In the genomic region with DNA sequence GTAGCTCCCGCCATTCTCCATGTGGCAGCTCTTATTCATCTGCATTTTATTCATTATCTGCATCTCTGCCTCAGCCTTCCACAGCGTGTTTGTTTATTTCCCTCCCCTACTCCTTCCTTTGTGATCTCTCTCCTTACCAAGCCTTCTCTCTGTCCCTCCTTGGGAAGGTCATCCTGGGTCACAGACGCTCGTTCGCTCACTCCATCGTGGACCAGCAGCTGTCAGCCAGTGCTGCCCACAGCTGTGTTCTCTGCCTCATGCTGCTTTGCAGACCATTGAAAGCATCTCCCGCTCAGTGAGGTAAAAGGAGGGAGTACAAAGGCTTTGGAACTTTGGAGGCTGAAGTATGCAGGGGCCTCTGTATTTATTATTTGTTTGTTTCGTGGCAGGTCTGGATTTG, we compare ENCODE assay signal across 24 mouse cellular contexts. TPM values are rescaled to one million over a fixed set of nuclear protein-coding genes. Genes with fewer than 3 reads are reported as not detected.
DNase-seq lines count a peak whose midpoint lies in the region; ATAC-seq lines count a peak whose summit lies in the region.
"Had no signal": no experiment of that assay in that cellular context is flagged by ENCODE, and none has a peak within 500 bp of the region (broad histone marks: within the 10 kb centered on the region; RNA-seq: fewer than 3 reads in every experiment).

No protein-coding gene starts in this region.

- H3K4me3 ChIP-seq in hindbrain, embryonic 11.5 days (ENCODE audit: low read depth, low read length): no peak overlapping the region
- H3K4me3 ChIP-seq in hindbrain, embryonic 16.5 days (ENCODE audit: low read length): no peak overlapping the region
- no peak overlapping the region for H3K4me3 ChIP-seq in midbrain, embryonic 12.5 days
- no peak overlapping the region for H3K4me3 ChIP-seq in midbrain, embryonic 14.5 days (replicated peaks; ENCODE audit: low read depth, low read length)
- H3K4me3 ChIP-seq: heart, adult 2 months; heart, embryonic 15.5 days; liver, embryonic 12.5 days; neural tube, embryonic 13.5 days had no signal

- peak; percentile 53; the same call in 1 of the 2 replicates for ATAC-seq in hindbrain, embryonic 11.5 days (ENCODE audit: low FRiP score)
- no peak for ATAC-seq in hindbrain, embryonic 16.5 days
- ATAC-seq in midbrain, embryonic 12.5 days (ENCODE audit: low FRiP score, low read depth): peak; percentile 54; the same call in 1 of the 2 replicates
- ATAC-seq in midbrain, embryonic 14.5 days (ENCODE audit: low FRiP score, low TSS enrichment): no peak
- ATAC-seq: liver, embryonic 12.5 days had no signal

- no peaks in the 10 kb centered on the region for H3K9me3 ChIP-seq in hindbrain, embryonic 11.5 days (ENCODE audit: control insufficient read depth, low read length)
- no peaks in the 10 kb centered on the region for H3K9me3 ChIP-seq in hindbrain, embryonic 16.5 days (ENCODE audit: control insufficient read depth, low read length)
- no peaks in the 10 kb centered on the region for H3K9me3 ChIP-seq in midbrain, embryonic 12.5 days
- H3K9me3 ChIP-seq in midbrain, embryonic 14.5 days (ENCODE audit: control insufficient read depth, low read length): no peaks in the 10 kb centered on the region
- H3K9me3 ChIP-seq: heart, embryonic 15.5 days; liver, embryonic 12.5 days; neural tube, embryonic 13.5 days had no signal

- no peaks in the 10 kb centered on the region for H3K27me3 ChIP-seq in hindbrain, embryonic 11.5 days (ENCODE audit: control insufficient read depth, insufficient read depth, low read length)
- no peaks in the 10 kb centered on the region for H3K27me3 ChIP-seq in hindbrain, embryonic 16.5 days (replicated peaks; ENCODE audit: control insufficient read depth, insufficient read depth, low read length)
- H3K27me3 ChIP-seq in midbrain, embryonic 12.5 days: no peaks in the 10 kb centered on the region; the same call in 1 of the 2 replicates
- no peaks in the 10 kb centered on the region for H3K27me3 ChIP-seq in midbrain, embryonic 14.5 days (ENCODE audit: control insufficient read depth, insufficient read depth, low read length)
- H3K27me3 ChIP-seq: heart, embryonic 15.5 days; neural tube, embryonic 13.5 days had no signal

- H3K4me1 ChIP-seq in hindbrain, embryonic 11.5 days (replicated peaks; ENCODE audit: control insufficient read depth, insufficient read depth, low read length): peaks cover 3% of the 10 kb centered on the region; the same call in 1 of the 2 replicates
- H3K4me1 ChIP-seq in hindbrain, embryonic 16.5 days (ENCODE audit: control insufficient read depth, insufficient read depth, low read depth, low read length): no peaks in the 10 kb centered on the region; the same call in 1 of the 2 replicates
- H3K4me1 ChIP-seq in midbrain, embryonic 12.5 days: peaks cover 24% of the 10 kb centered on the region
- peaks cover 3% of the 10 kb centered on the region; the same call in 1 of the 2 replicates for H3K4me1 ChIP-seq in midbrain, embryonic 14.5 days (ENCODE audit: control insufficient read depth, insufficient read depth, low read length)
- H3K4me1 ChIP-seq: liver, embryonic 12.5 days had no signal

- no peak overlapping the region for H3K4me2 ChIP-seq in hindbrain, embryonic 11.5 days (replicated peaks; ENCODE audit: low read depth, low read length)
- H3K4me2 ChIP-seq in hindbrain, embryonic 16.5 days (ENCODE audit: low read length): no peak overlapping the region
- H3K4me2 ChIP-seq in midbrain, embryonic 12.5 days (replicated peaks): no peak overlapping the region
- no peak overlapping the region for H3K4me2 ChIP-seq in midbrain, embryonic 14.5 days (ENCODE audit: low read length)
- H3K4me2 ChIP-seq: heart, embryonic 15.5 days; liver, embryonic 12.5 days; neural tube, embryonic 13.5 days had no signal

- H3K27ac ChIP-seq in hindbrain, embryonic 11.5 days (ENCODE audit: low read depth, low read length): no peak overlapping the region
- H3K27ac ChIP-seq in hindbrain, embryonic 16.5 days (ENCODE audit: low read depth, low read length): no peak overlapping the region; the same call in 1 of the 2 replicates
- H3K27ac ChIP-seq in midbrain, embryonic 12.5 days (replicated peaks): no peak overlapping the region
- H3K27ac ChIP-seq in midbrain, embryonic 14.5 days (replicated peaks; ENCODE audit: low read depth, low read length): no peak overlapping the region
- H3K27ac ChIP-seq: heart, adult 2 months; heart, embryonic 15.5 days; liver, embryonic 12.5 days; neural tube, embryonic 13.5 days had no signal

- peak; percentile 47 for DNase-seq in hindbrain, embryonic 11.5 days (ENCODE audit: low spot score)
- DNase-seq in midbrain, embryonic 14.5 days: no peak
- DNase-seq in embryo, embryonic 10.5 days (ENCODE audit: low spot score): peak; percentile 68
- peak; percentile 58 for DNase-seq in mesoderm, embryonic 11.5 days (ENCODE audit: low read depth, low spot score)
- DNase-seq in urinary bladder, adult 2 months (ENCODE audit: low spot score): no peak
- DNase-seq: adrenal gland, postnatal 25 days; B cell, adult 2 months; cerebellum, adult 2 months; cerebellum, postnatal 36 days; heart, adult 2 months; heart, postnatal 4 days; kidney, adult 2 months; kidney, postnatal 4 days; layer of hippocampus, adult 9-11 months; lung, adult 2 months; lung, postnatal 4 days; right cerebral cortex, postnatal 14 days; spleen, adult 18-20 months; thymus, adult 18-20 months had no signal

- 20% methylated on average over 8 of the region's 8 CpGs for WGBS in hindbrain, embryonic 11.5 days
- 21% methylated on average over 8 of the region's 8 CpGs for whole genome bisulfite sequencing in hindbrain, embryonic 16.5 days
- 25% methylated on average over 8 of the region's 8 CpGs for WGBS in midbrain, embryonic 12.5 days
- 32% methylated on average over 8 of the region's 8 CpGs for WGBS in midbrain, embryonic 14.5 days

- H3K9ac ChIP-seq in hindbrain, embryonic 11.5 days (ENCODE audit: low read depth, low read length): no peak overlapping the region
- no peak overlapping the region for H3K9ac ChIP-seq in hindbrain, embryonic 16.5 days (ENCODE audit: low read depth, low read length)
- H3K9ac ChIP-seq in midbrain, embryonic 12.5 days (replicated peaks): no peak overlapping the region
- no peak overlapping the region for H3K9ac ChIP-seq in midbrain, embryonic 14.5 days (replicated peaks; ENCODE audit: low read length)
- H3K9ac ChIP-seq: heart, embryonic 15.5 days; liver, embryonic 12.5 days; neural tube, embryonic 13.5 days had no signal

- no peaks in the 10 kb centered on the region for H3K36me3 ChIP-seq in hindbrain, embryonic 11.5 days (ENCODE audit: control insufficient read depth, insufficient read depth, low read length)
- no peaks in the 10 kb centered on the region for H3K36me3 ChIP-seq in hindbrain, embryonic 16.5 days (ENCODE audit: control insufficient read depth, insufficient read depth, low read length)
- no peaks in the 10 kb centered on the region for H3K36me3 ChIP-seq in midbrain, embryonic 12.5 days
- no peaks in the 10 kb centered on the region for H3K36me3 ChIP-seq in midbrain, embryonic 14.5 days (ENCODE audit: control insufficient read depth, insufficient read depth, low read length)
- H3K36me3 ChIP-seq: heart, embryonic 15.5 days; liver, embryonic 12.5 days; neural tube, embryonic 13.5 days had no signal

RNA-seq across cellular contexts. Expression of gene Mical3, which starts 15.1 kb away (rescaled TPM):
- 17.1 and 27.4 TPM in 2 replicates for polyA plus RNA-seq in hindbrain, embryonic 11.5 days (2014; fragmentation: Nextera tagmentation; extraction: Ambion mirVana)
- polyA plus RNA-seq in hindbrain, embryonic 16.5 days (2015; fragmentation: Nextera tagmentation; extraction: Ambion mirVana): 31.4 and 32.9 TPM in 2 replicates
- 18.7 and 19.4 TPM in 2 replicates for polyA plus RNA-seq in midbrain, embryonic 12.5 days (2016; fragmentation: Nextera tagmentation; extraction: Ambion mirVana)
- polyA plus RNA-seq in midbrain, embryonic 14.5 days (2014; fragmentation: Nextera tagmentation; extraction: Ambion mirVana): 51.5 and 51.7 TPM in 2 replicates
- polyA plus RNA-seq in urinary bladder, adult 2 months (2012; rRNA removed): 34.0 and 63.0 TPM in 2 replicates

RNA-seq across cellular contexts. Expression of gene Pex26, which starts 37.6 kb away (rescaled TPM):
- 5.7 and 6.4 TPM in 2 replicates for polyA plus RNA-seq in hindbrain, embryonic 11.5 days (2014; fragmentation: Nextera tagmentation; extraction: Ambion mirVana)
- 13.5 and 15.6 TPM in 2 replicates for polyA plus RNA-seq in hindbrain, embryonic 16.5 days (2015; fragmentation: Nextera tagmentation; extraction: Ambion mirVana)
- 12.3 and 12.6 TPM in 2 replicates for polyA plus RNA-seq in midbrain, embryonic 12.5 days (2016; fragmentation: Nextera tagmentation; extraction: Ambion mirVana)
- polyA plus RNA-seq in midbrain, embryonic 14.5 days (2014; fragmentation: Nextera tagmentation; extraction: Ambion mirVana): 15.1 and 16.4 TPM in 2 replicates
- 14.7 and 17.2 TPM in 2 replicates for polyA plus RNA-seq in urinary bladder, adult 2 months (2012; rRNA removed)

Comparison
In these comparisons a context has a peak if more than half of its experiments do, and no peak if none do; other contexts are left out.
1. ATAC-seq: peak in hindbrain, embryonic 11.5 days (single experiment) and midbrain, embryonic 12.5 days (single experiment); none in hindbrain, embryonic 16.5 days (single experiment) and midbrain, embryonic 14.5 days (single experiment).
2. DNase-seq: peak in hindbrain, embryonic 11.5 days (single experiment), embryo, embryonic 10.5 days (single experiment) and mesoderm, embryonic 11.5 days (single experiment); none in midbrain, embryonic 14.5 days (single experiment) and urinary bladder, adult 2 months (single experiment).